Mouse (Mus musculus) forebrain, embryonic 15.5 days (tissue): ENCODE data around the gene Lmod1. TPM values are rescaled to one million over a fixed set of nuclear protein-coding genes. Genes with fewer than 3 reads are reported as not detected.

Experiments used
- ATAC-seq: fragments of 200-750 bp; cut with Nextera tagmentation; replicated peaks from 2 replicates; pipeline ENCODE4 v1.8.0; 2017; ENCODE audit warnings: mild to moderate bottlenecking, moderate TSS enrichment, moderate library complexity
- H3K27ac ChIP-seq: fragments of 300-500 bp; sonication (generic); replicated peaks from 2 replicates; pipeline ENCODE4 v1.5.1; 2015; ENCODE audit warnings: mild to moderate bottlenecking, inconsistent platforms
- H3K27me3 ChIP-seq: fragments of 300-500 bp; sonication (generic); 2 replicates; pipeline ENCODE4 v1.6.1; 2015; ENCODE audit warnings: inconsistent platforms
- H3K36me3 ChIP-seq: fragments of 300-500 bp; sonication (generic); 2 replicates; pipeline ENCODE4 v1.6.1; 2015; ENCODE audit warnings: mild to moderate bottlenecking, inconsistent platforms
- H3K4me1 ChIP-seq: fragments of 300-500 bp; sonication (generic); 2 replicates; pipeline ENCODE4 v1.6.1; 2015; ENCODE audit warnings: inconsistent platforms
- H3K4me2 ChIP-seq: fragments of 300-500 bp; sonication (generic); replicated peaks from 2 replicates; pipeline ENCODE4 v1.6.1; 2015; ENCODE audit warnings: mild to moderate bottlenecking, inconsistent platforms
- H3K4me3 ChIP-seq: fragments of 300-500 bp; sonication (generic); 2 replicates; pipeline ENCODE4 v1.5.1; 2015; ENCODE audit warnings: mild to moderate bottlenecking, inconsistent platforms
- H3K9ac ChIP-seq: fragments of 300-500 bp; sonication (generic); replicated peaks from 2 replicates; pipeline ENCODE4 v1.6.1; 2015; ENCODE audit warnings: mild to moderate bottlenecking, inconsistent platforms
- H3K9me3 ChIP-seq: fragments of 300-500 bp; sonication (generic); 2 replicates; pipeline ENCODE4 v1.6.1; 2016; ENCODE audit warnings: inconsistent platforms
- WGBS: fragments of 180-500 bp; shearing (Covaris S2); methylation state at CpG from one replicate; pipeline ENCODE4 v1.1.7; 2015; ENCODE audit warnings: mixed read lengths; 5-methylcytosine and 5-hydroxymethylcytosine counted together
- polyA plus RNA-seq: library from polyadenylated mRNA; unstranded; fragments of >200 nt; fragmentation: Nextera tagmentation; extraction: Ambion mirVana; gene quantifications from 2 replicates; pipeline ENCODE4 v1.2.1, GENCODE M21; 2015

Gene Lmod1
- polyA plus RNA-seq, 1 experiment from 2014 or later, result 0.27 TPM

DNA sequence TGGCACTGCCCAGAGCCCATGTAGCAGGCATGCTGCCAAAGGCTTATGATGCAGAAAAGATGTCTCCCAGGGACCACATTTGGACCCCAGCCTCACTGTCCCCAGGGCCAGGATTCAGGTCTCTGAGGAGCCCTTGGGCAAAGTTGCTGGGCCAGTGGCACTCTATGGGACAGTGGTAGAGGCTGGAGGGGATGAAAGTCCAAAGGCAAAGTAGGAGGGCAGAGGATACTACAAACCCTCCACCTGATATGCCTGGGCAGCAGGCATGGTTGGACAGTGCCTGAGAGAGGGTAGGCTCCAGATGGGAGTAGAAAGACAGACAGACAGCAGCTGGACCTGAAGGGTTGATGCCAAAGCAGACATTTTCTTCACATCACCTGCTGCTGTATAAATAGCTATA is 41.8 kb downstream of the Lmod1 start:
- peaks cover 13% of the 10 kb centered on the region for H3K4me1 ChIP-seq
- no peaks in the 10 kb centered on the region for H3K36me3 ChIP-seq
- ATAC-seq, result no peak
- no peak overlapping the region for H3K27ac ChIP-seq
- no peak overlapping the region for H3K9ac ChIP-seq
- H3K27me3 ChIP-seq, result no peaks in the 10 kb centered on the region
- H3K9me3 ChIP-seq, result no peaks in the 10 kb centered on the region
- no peak overlapping the region for H3K4me2 ChIP-seq
- no peak overlapping the region for H3K4me3 ChIP-seq

DNA sequence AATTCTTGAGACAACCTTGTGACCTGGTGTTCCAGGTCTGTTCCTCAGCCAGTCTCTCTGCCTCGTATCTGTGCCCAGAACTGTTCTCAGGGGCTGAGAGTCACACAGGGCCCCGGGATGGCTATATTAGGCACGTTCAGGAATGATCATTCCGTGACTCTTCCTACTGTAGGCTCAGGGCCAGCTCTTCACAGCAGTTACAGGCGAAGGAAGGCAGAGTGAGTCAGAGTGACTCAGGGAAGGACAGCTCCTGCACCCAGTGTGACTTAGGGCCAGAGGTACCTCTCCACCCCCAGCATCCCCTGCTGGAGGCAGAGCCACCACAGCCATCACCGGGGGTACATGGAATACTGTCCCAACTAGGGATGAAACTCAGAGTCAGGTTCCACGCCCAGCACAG is 42.4 kb downstream of the Lmod1 start:
- Histone ChIP-seq H3K4me3 (no peak overlapping the region), H3K27ac (no peak overlapping the region), H3K36me3 (no peaks in the 10 kb centered on the region), H3K9me3 (no peaks in the 10 kb centered on the region), H3K27me3 (no peaks in the 10 kb centered on the region), H3K4me1 (peaks cover 18% of the 10 kb centered on the region), H3K9ac (no peak overlapping the region), H3K4me2 (no peak overlapping the region)
- ATAC-seq, result no peak
- 84% methylated on average over 7 of the region's 7 CpGs for WGBS

DNA sequence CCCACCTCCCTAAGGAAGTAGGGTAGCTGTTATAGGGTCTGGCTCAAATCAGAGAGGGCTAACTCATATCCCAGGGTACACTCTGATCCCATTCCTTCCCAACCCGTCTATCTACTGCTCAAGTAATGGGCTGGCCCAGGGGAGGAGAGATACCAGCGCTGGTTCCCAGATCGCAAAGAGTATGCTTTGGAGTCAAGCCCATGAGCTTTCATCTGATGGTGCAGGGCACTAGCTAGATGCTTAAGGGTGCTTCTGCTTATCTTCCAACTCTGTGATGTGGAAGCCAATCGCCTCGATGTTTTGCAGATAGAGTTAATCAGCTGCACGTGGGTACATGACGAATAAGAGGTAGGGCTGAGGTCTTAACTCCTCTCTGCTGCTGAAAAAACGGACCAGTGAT is 43.0 kb downstream of the Lmod1 start:
- no peak for ATAC-seq
- H3K9ac ChIP-seq, result no peak overlapping the region

DNA sequence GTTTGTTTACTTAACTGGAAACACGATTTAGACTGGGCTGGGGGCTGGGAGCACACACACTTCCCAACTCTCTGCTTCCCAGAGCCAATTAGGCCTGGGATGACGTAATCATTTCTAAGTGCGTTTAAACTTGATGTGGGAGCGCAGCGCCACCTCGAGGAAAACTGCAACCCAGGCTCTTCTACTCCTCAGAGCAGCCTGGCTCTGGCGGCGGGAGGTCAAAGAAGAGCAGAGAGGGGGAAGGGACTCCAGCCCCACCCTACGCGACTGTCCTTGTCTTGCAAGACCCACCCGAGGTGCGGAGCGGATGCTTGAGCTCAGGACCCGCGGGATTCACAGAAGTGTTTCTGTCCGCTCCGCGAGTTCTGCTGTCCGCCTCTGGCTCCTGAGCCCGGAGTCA is 43.6 kb downstream of the Lmod1 start:
- H3K4me3 ChIP-seq, result peak overlapping the region; percentile 47
- no peaks in the 10 kb centered on the region for H3K36me3 ChIP-seq
- peak overlapping the region; percentile 53 for H3K9ac ChIP-seq
- H3K4me1 ChIP-seq, result peaks cover 30% of the 10 kb centered on the region
- no peak overlapping the region for H3K27ac ChIP-seq
- H3K4me2 ChIP-seq, result peak overlapping the region; percentile 78
- H3K9me3 ChIP-seq, result no peaks in the 10 kb centered on the region
- no peaks in the 10 kb centered on the region for H3K27me3 ChIP-seq
- under 1% methylated on average over 20 of the region's 20 CpGs for WGBS
- peak; percentile 72 for ATAC-seq

More for the DNA sequence above, 43.0 kb downstream of the Lmod1 start:
- H3K27ac ChIP-seq, result no peak overlapping the region
- no peaks in the 10 kb centered on the region for H3K36me3 ChIP-seq
- no peak overlapping the region for H3K4me2 ChIP-seq
- H3K27me3 ChIP-seq, result no peaks in the 10 kb centered on the region
- H3K4me3 ChIP-seq, result no peak overlapping the region
- H3K9me3 ChIP-seq, result no peaks in the 10 kb centered on the region
- WGBS, result 73% methylated on average over 8 of the region's 8 CpGs
- peaks cover 24% of the 10 kb centered on the region for H3K4me1 ChIP-seq

DNA sequence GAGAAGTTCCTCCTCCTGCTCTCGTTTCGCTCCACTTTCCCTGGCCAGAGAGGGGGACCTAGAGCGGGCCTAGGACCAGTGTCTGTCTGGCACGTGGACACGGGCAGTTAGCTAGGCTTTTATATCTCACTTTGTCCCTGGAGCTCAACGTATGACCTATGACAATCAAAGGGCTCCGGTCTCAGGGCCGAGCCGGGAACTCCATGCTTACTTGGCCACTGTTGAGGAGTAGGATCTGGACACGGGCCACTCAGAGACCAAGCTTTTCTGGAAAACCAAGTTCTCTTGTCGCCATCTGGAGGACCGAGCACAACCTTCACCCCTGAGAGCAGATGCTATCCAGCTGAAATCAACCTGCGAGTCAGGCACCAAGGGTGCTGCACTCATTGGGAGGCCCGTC is 44.4 kb downstream of the Lmod1 start:
- ATAC-seq, result no peak
- peaks cover 36% of the 10 kb centered on the region for H3K4me1 ChIP-seq

DNA sequence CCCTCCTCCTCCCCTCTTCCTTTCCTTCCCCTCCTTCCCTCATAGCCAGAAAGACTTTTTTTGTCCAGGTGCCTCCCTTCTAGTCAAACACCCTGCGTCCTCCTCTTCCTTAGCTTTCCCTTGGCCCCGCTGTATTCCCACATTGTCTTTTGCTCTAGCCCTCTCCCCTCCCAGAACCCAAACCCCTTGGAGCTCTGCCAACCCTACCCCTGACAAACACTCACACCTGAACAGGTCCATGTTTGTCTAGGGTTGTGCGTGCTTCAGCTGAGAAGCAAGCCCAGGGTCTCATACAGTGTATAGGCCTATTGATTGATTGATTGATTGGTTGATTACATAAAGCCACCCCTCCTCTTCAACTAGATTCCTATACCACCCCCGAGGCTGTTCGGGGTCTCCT is 44.8 kb downstream of the Lmod1 start:
- Histone ChIP-seq H3K4me3 (no peak overlapping the region), H3K4me2 (no peak overlapping the region; the same call in 1 of the 2 replicates), H3K27me3 (no peaks in the 10 kb centered on the region), H3K27ac (no peak overlapping the region), H3K36me3 (no peaks in the 10 kb centered on the region), H3K9me3 (no peaks in the 10 kb centered on the region), H3K4me1 (peaks cover 40% of the 10 kb centered on the region), H3K9ac (no peak overlapping the region)
- no peak for ATAC-seq
- WGBS, result 81% methylated on average over 5 of the region's 5 CpGs

More for the DNA sequence above, 44.4 kb downstream of the Lmod1 start:
- Histone ChIP-seq H3K36me3 (no peaks in the 10 kb centered on the region), H3K9ac (peak overlapping the region; percentile 53; the same call in 1 of the 2 replicates), H3K9me3 (no peaks in the 10 kb centered on the region), H3K27me3 (no peaks in the 10 kb centered on the region), H3K27ac (no peak overlapping the region), H3K4me3 (peak overlapping the region; percentile 47), H3K4me2 (peak overlapping the region; percentile 78)
- 14% methylated on average over 14 of the region's 14 CpGs for WGBS

DNA sequence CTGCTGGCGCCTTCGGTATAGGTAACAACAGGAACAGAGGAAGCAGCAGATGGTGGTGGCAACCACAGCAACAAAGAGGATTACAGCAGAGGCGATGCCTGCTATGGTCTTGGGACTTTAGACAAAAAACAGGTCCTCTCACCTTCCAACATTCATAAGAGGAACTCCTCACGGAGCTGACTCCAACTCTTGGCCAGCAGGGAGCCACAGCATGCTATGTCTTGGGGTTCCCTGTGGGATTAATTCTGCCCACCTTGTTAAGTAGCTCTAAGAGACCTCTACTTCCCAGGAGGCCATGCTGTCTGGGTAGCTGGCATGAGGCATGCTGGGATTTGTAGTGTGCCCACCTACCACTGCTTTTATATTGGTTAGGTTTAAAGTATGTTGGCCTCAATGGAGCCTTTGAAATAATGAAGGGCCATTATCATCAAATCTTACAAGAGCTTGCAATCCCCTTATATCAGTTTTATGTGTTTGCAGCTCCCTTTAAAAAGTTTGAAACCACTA is 48.6 kb downstream of the Lmod1 start:
- Histone ChIP-seq H3K9me3 (no peaks in the 10 kb centered on the region), H3K27me3 (no peaks in the 10 kb centered on the region), H3K4me2 (peak overlapping the region; percentile 34), H3K4me3 (peak overlapping the region; percentile 30), H3K4me1 (peaks cover 42% of the 10 kb centered on the region), H3K27ac (no peak overlapping the region; the same call in 1 of the 2 replicates), H3K36me3 (no peaks in the 10 kb centered on the region), H3K9ac (peak overlapping the region; percentile 48)
- 55% methylated on average over 4 of the region's 4 CpGs for WGBS
- ATAC-seq, result no peak

DNA sequence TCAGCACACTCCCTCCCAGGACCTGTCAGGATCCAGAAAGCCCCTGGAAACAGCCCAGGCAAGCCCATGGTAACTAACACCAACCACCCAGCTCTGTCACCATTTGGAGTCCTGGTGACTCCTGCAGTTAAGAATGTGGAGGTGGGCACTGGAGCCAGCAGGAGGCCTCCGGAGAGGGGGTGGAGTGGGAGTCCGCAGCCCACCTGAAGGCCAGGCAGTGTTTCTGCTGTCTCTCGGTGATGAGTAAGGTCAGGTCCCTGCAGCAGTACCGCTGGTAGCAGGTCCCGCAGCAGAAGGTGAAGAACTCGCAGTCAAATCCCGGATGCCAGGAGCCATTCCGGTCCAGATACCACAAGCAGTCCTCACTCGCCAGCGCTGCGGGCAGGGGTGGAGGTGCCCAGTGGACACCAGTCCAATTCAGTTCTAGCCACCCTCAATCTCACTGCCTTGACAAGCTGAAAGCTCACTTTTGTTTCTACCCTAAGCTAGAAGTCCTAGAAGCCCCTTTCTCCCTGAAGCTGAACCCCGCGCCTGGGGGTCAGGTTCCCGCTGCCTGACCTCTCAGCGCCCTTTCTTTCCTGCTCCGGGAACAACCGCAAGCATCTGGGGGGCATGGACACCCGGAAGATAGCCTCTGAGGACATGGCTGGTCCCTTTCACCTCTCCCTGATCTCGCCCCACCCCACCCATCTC is 49.7 kb downstream of the Lmod1 start:
- Histone ChIP-seq H3K4me3 (peak overlapping the region; percentile 56), H3K27me3 (no peaks in the 10 kb centered on the region), H3K4me1 (peaks cover 33% of the 10 kb centered on the region), H3K4me2 (peak overlapping the region; percentile 67), H3K9ac (peak overlapping the region; percentile 79), H3K9me3 (no peaks in the 10 kb centered on the region), H3K36me3 (no peaks in the 10 kb centered on the region), H3K27ac (peak overlapping the region; percentile 31)
- 2% methylated on average over 19 of the region's 19 CpGs for WGBS
- ATAC-seq, result 0 out of 2 replicates have a peak, but pooled peaks have one; percentile 3

DNA sequence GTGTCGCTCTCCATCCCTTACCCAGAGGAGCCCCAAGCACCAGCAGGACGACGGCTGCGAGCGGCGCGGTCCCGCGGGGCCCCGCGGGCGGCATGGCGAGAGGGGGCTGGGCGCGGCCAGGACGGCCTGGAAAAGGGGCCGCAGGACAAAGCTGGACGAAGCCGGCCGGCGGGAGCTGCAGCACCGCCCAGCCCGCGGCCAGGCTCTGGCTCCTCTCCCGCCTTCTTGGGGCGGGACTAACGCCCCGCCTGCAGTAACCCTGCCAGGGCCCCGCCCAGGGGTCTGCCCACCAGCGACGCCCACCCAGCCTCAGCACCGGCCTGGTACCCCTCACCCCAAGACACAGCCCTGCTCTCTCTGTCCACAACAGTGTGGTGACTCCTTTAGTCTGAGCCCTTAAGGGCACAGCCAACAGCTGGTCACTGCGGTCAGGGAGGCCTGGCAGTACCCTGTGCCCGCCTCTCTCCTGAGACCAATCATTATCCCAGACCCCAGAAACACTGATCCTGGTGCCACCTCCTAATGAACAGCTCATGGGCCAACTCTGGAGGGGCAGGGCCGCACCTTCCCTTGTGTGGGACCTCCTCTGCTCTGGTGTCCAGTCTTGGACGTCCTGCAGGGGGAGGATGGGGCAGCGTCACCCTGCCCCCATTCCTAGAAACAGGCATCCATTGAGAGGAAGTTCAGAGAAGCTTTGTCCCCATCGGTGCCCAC is 50.4 kb downstream of the Lmod1 start, which contains the start of gene Shisa4:
Gene Shisa4 (minus strand): TSS at position 370 of the 714 bp plus-strand sequence.
- Histone ChIP-seq H3K27me3 (no peaks in the 10 kb centered on the region), H3K9me3 (no peaks in the 10 kb centered on the region), H3K9ac (peak within 1 kb of the TSS; percentile 79), H3K36me3 (no peaks in the 10 kb centered on the region), H3K4me1 (peaks cover 33% of the 10 kb centered on the region), H3K27ac (peak within 1 kb of the TSS; percentile 31), H3K4me2 (peak within 1 kb of the TSS; percentile 67), H3K4me3 (peak within 1 kb of the TSS; percentile 56)
- WGBS, result 1% methylated on average over 36 of the region's 38 CpGs
- ATAC-seq, result peak; percentile 90

DNA sequence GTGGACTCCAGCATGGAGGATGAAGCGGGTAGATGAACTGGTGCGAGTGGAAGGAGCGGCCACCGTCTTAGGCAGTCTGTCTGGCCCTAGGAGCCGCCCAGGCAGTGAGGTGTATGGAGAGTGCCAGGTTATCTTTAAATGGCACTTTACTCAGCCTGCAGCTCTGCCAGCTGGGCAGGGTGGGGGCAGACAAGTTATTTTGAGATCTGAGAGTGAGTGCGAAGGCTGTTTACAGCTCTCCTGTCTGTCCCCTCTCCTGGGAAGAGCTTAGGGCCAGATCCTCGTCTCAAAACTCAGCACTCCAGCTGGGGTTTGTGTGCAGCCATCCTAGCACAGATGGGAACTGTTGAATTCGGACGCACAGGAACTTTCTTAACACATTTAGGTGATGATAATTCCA is 54.0 kb downstream of the Lmod1 start:
- 67% methylated on average over 9 of the region's 9 CpGs for WGBS
- Histone ChIP-seq H3K36me3 (peaks cover 15% of the 10 kb centered on the region), H3K27me3 (no peaks in the 10 kb centered on the region), H3K4me1 (peaks cover 20% of the 10 kb centered on the region), H3K27ac (no peak overlapping the region), H3K9ac (no peak overlapping the region), H3K4me3 (no peak overlapping the region), H3K4me2 (no peak overlapping the region), H3K9me3 (no peaks in the 10 kb centered on the region)
- ATAC-seq, result no peak

DNA sequence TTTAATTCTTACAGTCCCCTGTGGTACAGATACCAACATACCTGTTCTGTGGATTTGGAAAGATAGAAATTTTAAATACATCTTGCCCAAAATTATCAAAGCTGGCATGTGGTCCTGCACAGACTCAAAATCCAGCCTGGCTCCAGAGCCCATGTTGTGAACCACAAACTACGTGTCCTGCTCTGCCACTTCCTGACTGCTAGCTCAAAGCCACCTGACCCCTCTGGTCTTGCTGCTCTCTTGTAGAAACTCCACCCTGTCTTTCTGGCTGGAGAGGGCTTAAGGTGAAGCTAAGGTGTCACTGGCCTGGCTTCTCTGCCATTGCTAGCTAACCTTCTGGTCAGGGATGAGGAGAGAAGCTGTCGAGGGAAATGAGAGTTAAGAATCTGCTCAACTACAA is 54.4 kb downstream of the Lmod1 start:
- Histone ChIP-seq H3K27ac (no peak overlapping the region), H3K4me2 (no peak overlapping the region), H3K36me3 (peaks cover 20% of the 10 kb centered on the region), H3K9me3 (no peaks in the 10 kb centered on the region), H3K27me3 (no peaks in the 10 kb centered on the region), H3K9ac (no peak overlapping the region), H3K4me3 (no peak overlapping the region), H3K4me1 (peaks cover 16% of the 10 kb centered on the region)
- ATAC-seq, result no peak
- WGBS, result 69% methylated on average over 2 of the region's 2 CpGs
